15 mouse cellular contexts compared by ENCODE assay signal in the genomic region with DNA sequence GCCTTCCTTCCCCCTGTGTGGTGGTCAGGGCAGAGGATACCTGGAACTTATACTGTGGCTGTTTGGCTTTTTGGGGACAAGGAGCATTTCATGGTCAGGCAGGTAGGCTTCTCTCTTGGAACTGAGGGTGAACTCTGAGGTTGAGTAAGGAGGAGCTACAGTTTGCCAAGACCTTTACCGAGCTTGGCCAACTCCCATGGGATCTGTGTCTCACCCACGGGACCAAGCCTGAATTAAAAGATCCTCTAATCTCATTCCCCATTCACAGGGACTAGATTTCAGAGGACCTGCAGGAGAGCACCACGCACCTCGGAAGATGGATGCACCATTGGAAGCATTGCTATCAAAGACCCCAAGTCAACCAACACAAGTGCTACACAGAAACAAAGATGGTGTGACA.
"Had no signal": no experiment of that assay in that cellular context is flagged by ENCODE, and none has a peak within 500 bp of the region (broad histone marks: within the 10 kb centered on the region; RNA-seq: fewer than 3 reads in every experiment).

No protein-coding gene starts in this region.

- H3K36me3 ChIP-seq: neural tube, embryonic 15.5 days; stomach, embryonic 15.5 days had no signal

- H3K27me3 ChIP-seq: neural tube, embryonic 15.5 days; stomach, embryonic 15.5 days had no signal

- H3K9me3 ChIP-seq: neural tube, embryonic 15.5 days; stomach, embryonic 15.5 days had no signal

- DNase-seq: retina, postnatal 1 day; right cerebral cortex, adult 18-20 months; right cerebral cortex, postnatal 14 days; right cerebral cortex, postnatal 25 days; right cerebral cortex, postnatal 4 days; spleen, adult 18-20 months; thymus, adult 18-20 months; thymus, adult 2 months; thymus, postnatal 14 days; thymus, postnatal 25 days; thymus, postnatal 36 days; thymus, postnatal 4 days had no signal

- H3K4me3 ChIP-seq: neural tube, embryonic 15.5 days; stomach, embryonic 15.5 days had no signal

- H3K4me1 ChIP-seq: stomach, embryonic 15.5 days had no signal

- H3K27ac ChIP-seq: neural tube, embryonic 15.5 days; stomach, embryonic 15.5 days; stomach, postnatal 0 days had no signal
